Mouse (Mus musculus) T-helper 1 cell (primary cell): ENCODE measurements around the gene Eif4a1.

Experiments
- in situ Hi-C: fragments of 300-600 bp; cut with MboI, MseI; formaldehyde crosslinking; loops from one replicate; pipeline ENCODE4 v1.15.1; 2025; ENCODE audit warnings: high pct_unique_total_duplicates

The Eif4a1 gene

GRCm38 (mm10) chr11:69679144-69679543, 6.9 kb upstream of the Eif4a1 start:
- in situ Hi-C loops, result no loop called here

GRCm38 (mm10) chr11:69671726-69672124, 498 bp downstream of the Eif4a1 start:
- in situ Hi-C loops, result loop anchor here (5.0 kb wide), 1 partner anchor 89 kb away; the partner anchor contains the start of genes Trp53 and Wrap53

GRCm38 (mm10) chr11:69670786-69671725, 1.2 kb downstream of the Eif4a1 start:
- in situ Hi-C loops, result loop anchor here (5.0 kb wide), 1 partner anchor 89 kb away; the partner anchor contains the start of genes Trp53 and Wrap53

- in situ Hi-C loops, result no loop called here
Observed at GRCm38 (mm10) chr11:69666665-69667005, 5.6 kb downstream of the Eif4a1 start.

GRCm38 (mm10) chr11:69665961-69666664, 6.1 kb downstream of the Eif4a1 start, which contains the start of gene Cd68:
Gene Cd68, minus strand, starts transcription at chr11:69666153.
- in situ Hi-C loops, result no loop called here

GRCm38 (mm10) chr11:69665457-69665960, 6.7 kb downstream of the Eif4a1 start:
- in situ Hi-C loops, result no loop called here

GRCm38 (mm10) chr11:69664841-69665240, 7.4 kb downstream of the Eif4a1 start:
- in situ Hi-C loops, result no loop called here

- in situ Hi-C loops, result no loop called here
Observed at GRCm38 (mm10) chr11:69663795-69664194, 8.4 kb downstream of the Eif4a1 start.

GRCm38 (mm10) chr11:69662967-69663671, 9.1 kb downstream of the Eif4a1 start:
- in situ Hi-C loops, result no loop called here

- in situ Hi-C loops, result no loop called here
Observed at GRCm38 (mm10) chr11:69662213-69662966, 9.8 kb downstream of the Eif4a1 start, which contains the start of gene Mpdu1. Gene Mpdu1, minus strand, starts transcription at chr11:69662642.

- in situ Hi-C loops, result no loop called here
Observed at GRCm38 (mm10) chr11:69661221-69661881, 10.9 kb downstream of the Eif4a1 start.

GRCm38 (mm10) chr11:69657462-69657881, 14.8 kb downstream of the Eif4a1 start:
- in situ Hi-C loops, result no loop called here

GRCm38 (mm10) chr11:69656617-69657461, 15.4 kb downstream of the Eif4a1 start:
- in situ Hi-C loops, result no loop called here

GRCm38 (mm10) chr11:69656065-69656455, 16.2 kb downstream of the Eif4a1 start:
- in situ Hi-C loops, result no loop called here

GRCm38 (mm10) chr11:69655264-69656064, 16.8 kb downstream of the Eif4a1 start, which contains the start of gene Sox15:
Gene Sox15, plus strand, starts transcription at chr11:69655314.
- in situ Hi-C loops, result no loop called here

- in situ Hi-C loops, result no loop called here
Observed at GRCm38 (mm10) chr11:69654760-69655159, 17.5 kb downstream of the Eif4a1 start.

GRCm38 (mm10) chr11:69653399-69653798, 18.8 kb downstream of the Eif4a1 start:
- in situ Hi-C loops, result no loop called here

GRCm38 (mm10) chr11:69645860-69646259, 26.4 kb downstream of the Eif4a1 start:
- in situ Hi-C loops, result no loop called here
